Mouse (Mus musculus) kidney, embryonic 14.5 days (tissue): ENCODE measurements at regions not wholly inside any gene's neighbourhood (a gene's known extent, or its start where the extent isn't known, plus 50 kb on each side); places are given as distances from the start of the nearest gene placed in this dataset.

ENCODE experiments used
- ATAC-seq: fragments of 200-750 bp; cut with Nextera tagmentation; 2 replicates; pipeline ENCODE4 v1.8.0; 2017; ENCODE audit warnings: moderate number of reproducible peaks, mild to moderate bottlenecking, moderate TSS enrichment, moderate library complexity; ENCODE audit not compliant: low FRiP score, low TSS enrichment
- H3K27ac ChIP-seq: fragments of 300-500 bp; sonication (generic); 2 replicates; pipeline ENCODE4 v1.5.1; 2014; ENCODE audit warnings: low read depth, mild to moderate bottlenecking, low read length, moderate library complexity, mixed read lengths
- H3K27me3 ChIP-seq: fragments of 300-500 bp; sonication (generic); 2 replicates; pipeline ENCODE4 v1.6.1; 2014; ENCODE audit warnings: mild to moderate bottlenecking, low read length; ENCODE audit not compliant: control insufficient read depth, insufficient read depth
- H3K36me3 ChIP-seq: fragments of 300-500 bp; sonication (generic); 2 replicates; pipeline ENCODE4 v1.6.1; 2014; ENCODE audit warnings: low read length, mixed read lengths; ENCODE audit not compliant: control insufficient read depth, insufficient read depth
- H3K4me1 ChIP-seq: fragments of 300-500 bp; sonication (generic); 2 replicates; pipeline ENCODE4 v1.6.1; 2014; ENCODE audit warnings: low read length, mixed read lengths; ENCODE audit not compliant: control insufficient read depth, insufficient read depth
- H3K4me2 ChIP-seq: fragments of 300-500 bp; sonication (generic); replicated peaks from 2 replicates; pipeline ENCODE4 v1.6.1; 2014; ENCODE audit warnings: low read depth, mild to moderate bottlenecking, low read length
- H3K4me3 ChIP-seq: fragments of 300-500 bp; sonication (generic); 2 replicates; pipeline ENCODE4 v1.5.1; 2014; ENCODE audit warnings: mild to moderate bottlenecking, low read length
- H3K9ac ChIP-seq: fragments of 300-500 bp; sonication (generic); 2 replicates; pipeline ENCODE4 v1.6.1; 2014; ENCODE audit warnings: low read depth, mild to moderate bottlenecking, low read length, moderate library complexity
- H3K9me3 ChIP-seq: fragments of 300-500 bp; sonication (generic); 2 replicates; pipeline ENCODE4 v1.6.1; 2016; ENCODE audit warnings: low read length; ENCODE audit not compliant: control insufficient read depth
- WGBS: fragments of 180-500 bp; shearing (Covaris S2); extraction: QIAGEN DNeasy Blood & Tissue Kit; methylation state at CpG from one replicate; pipeline ENCODE4 v1.1.7; 2014; 5-methylcytosine and 5-hydroxymethylcytosine counted together

DNA sequence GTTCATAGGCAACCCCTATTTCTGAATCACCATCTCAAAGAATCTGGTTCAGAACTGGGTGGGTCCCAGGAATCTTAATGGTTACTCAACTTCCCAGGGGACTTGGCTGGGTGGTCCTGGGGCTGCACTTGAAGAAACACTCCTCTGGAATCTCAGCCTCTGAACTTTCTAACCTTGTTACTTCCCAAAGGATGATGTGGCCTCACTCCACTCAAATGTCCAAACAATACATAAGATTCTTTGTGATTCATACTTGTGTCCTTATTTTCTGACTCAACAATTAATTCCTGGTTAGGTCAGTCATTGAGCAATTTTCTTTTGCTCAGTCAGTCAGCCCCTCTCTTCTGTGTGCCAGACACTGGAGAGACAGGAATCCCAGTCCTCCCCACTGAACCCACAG lies 353.7 kb upstream of the Ubash3b start:
- H3K4me3 ChIP-seq, result no peak overlapping the region
- H3K4me2 ChIP-seq, result no peak overlapping the region
- H3K27me3 ChIP-seq, result no peaks in the 10 kb centered on the region
- no peaks in the 10 kb centered on the region for H3K9me3 ChIP-seq
- H3K36me3 ChIP-seq, result no peaks in the 10 kb centered on the region
- H3K9ac ChIP-seq, result no peak overlapping the region
- ATAC-seq, result no peak
- no peaks in the 10 kb centered on the region for H3K4me1 ChIP-seq
- H3K27ac ChIP-seq, result no peak overlapping the region

- WGBS, result 21% methylated on average over 1 of the region's 1 CpGs
- H3K9ac ChIP-seq, result no peak overlapping the region
- H3K4me2 ChIP-seq, result no peak overlapping the region
- no peaks in the 10 kb centered on the region for H3K27me3 ChIP-seq
- no peak overlapping the region for H3K4me3 ChIP-seq
- no peaks in the 10 kb centered on the region for H3K4me1 ChIP-seq
- H3K36me3 ChIP-seq, result no peaks in the 10 kb centered on the region
- no peak for ATAC-seq
- no peaks in the 10 kb centered on the region for H3K9me3 ChIP-seq
- H3K27ac ChIP-seq, result no peak overlapping the region
These were observed 352.2 kb upstream of the Ubash3b start for GRCm38 (mm10) chr9:41513701-41514100.

DNA sequence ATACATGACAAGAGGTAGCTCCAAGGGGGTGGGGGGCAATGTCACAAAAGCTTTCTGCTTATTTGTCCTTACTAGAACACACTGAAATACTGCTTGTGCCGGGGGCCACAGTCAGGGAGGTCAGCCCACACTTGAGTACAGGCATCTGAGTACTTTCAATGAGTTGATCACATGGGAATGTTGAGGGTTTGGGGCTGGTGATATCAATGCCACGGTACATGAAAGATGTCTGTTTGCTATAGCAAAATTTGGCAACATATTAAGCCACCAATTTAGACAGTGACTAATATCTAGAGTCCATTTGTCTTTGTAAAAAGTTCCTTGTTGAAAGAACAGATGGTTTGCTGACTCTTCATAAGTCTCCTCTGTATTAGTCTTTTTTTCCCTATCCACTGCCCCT lies 348.1 kb upstream of the Ubash3b start:
- Histone ChIP-seq H3K9ac (no peak overlapping the region), H3K27me3 (no peaks in the 10 kb centered on the region), H3K9me3 (no peaks in the 10 kb centered on the region), H3K4me1 (no peaks in the 10 kb centered on the region), H3K27ac (no peak overlapping the region), H3K4me3 (no peak overlapping the region), H3K36me3 (no peaks in the 10 kb centered on the region), H3K4me2 (no peak overlapping the region)
- 83% methylated on average over 2 of the region's 2 CpGs for WGBS
- no peak for ATAC-seq

DNA sequence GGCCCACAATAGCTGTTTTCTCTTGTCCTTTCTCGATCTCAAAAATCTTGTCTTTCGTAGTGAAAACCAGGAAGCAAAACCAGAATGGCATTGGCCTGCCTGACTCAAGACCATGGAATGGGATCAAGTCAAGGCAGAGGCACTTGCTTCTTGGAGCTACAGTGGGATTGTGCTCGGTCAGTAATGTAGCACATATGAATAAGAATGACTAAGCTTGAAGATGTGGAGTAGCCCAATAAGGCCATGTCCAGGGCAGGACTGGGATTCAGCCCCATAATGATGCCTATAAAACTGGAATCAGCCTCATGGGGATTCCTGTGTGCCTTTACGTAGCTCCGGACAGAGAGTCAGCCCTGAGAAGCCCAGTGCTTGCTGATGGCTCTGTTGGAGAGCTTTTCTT lies 347.2 kb upstream of the Ubash3b start:
- H3K27ac ChIP-seq, result no peak overlapping the region
- H3K9me3 ChIP-seq, result no peaks in the 10 kb centered on the region
- no peak overlapping the region for H3K4me2 ChIP-seq
- 96% methylated on average over 5 of the region's 5 CpGs for WGBS
- no peaks in the 10 kb centered on the region for H3K4me1 ChIP-seq
- no peaks in the 10 kb centered on the region for H3K36me3 ChIP-seq
- H3K27me3 ChIP-seq, result no peaks in the 10 kb centered on the region
- no peak overlapping the region for H3K9ac ChIP-seq
- ATAC-seq, result no peak
- no peak overlapping the region for H3K4me3 ChIP-seq

DNA sequence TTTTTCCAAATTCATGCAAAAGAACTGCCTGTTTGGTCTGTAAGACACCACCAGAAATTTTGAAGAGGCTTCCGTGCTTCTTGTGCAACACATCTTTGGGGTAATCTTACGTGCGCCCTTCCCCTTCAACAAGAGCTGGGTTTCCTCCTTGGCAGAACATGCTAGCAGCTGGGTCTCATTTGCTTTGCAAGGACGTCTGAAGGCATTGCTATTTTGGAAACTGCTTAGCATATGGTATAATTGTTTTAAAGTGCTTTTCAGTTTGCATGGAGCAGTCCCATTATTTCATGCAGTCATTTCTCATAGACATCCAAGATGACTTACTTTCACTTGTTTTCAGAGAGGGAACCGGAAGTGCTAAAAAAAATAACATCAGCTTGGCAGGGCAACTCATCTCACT lies 336.8 kb upstream of the Ubash3b start:
- WGBS, result 84% methylated on average over 5 of the region's 5 CpGs
- H3K9me3 ChIP-seq, result no peaks in the 10 kb centered on the region
- no peaks in the 10 kb centered on the region for H3K4me1 ChIP-seq

GRCm38 (mm10) chr9:41490112-41490511 lies 328.6 kb upstream of the Ubash3b start:
- no peak overlapping the region for H3K27ac ChIP-seq
- no peak overlapping the region for H3K9ac ChIP-seq
- H3K4me2 ChIP-seq, result no peak overlapping the region

More for the DNA sequence above, 336.8 kb upstream of the Ubash3b start:
- H3K4me3 ChIP-seq, result no peak overlapping the region
- H3K27ac ChIP-seq, result no peak overlapping the region
- no peak overlapping the region for H3K4me2 ChIP-seq
- ATAC-seq, result no peak
- no peak overlapping the region for H3K9ac ChIP-seq
- no peaks in the 10 kb centered on the region for H3K27me3 ChIP-seq
- no peaks in the 10 kb centered on the region for H3K36me3 ChIP-seq

DNA sequence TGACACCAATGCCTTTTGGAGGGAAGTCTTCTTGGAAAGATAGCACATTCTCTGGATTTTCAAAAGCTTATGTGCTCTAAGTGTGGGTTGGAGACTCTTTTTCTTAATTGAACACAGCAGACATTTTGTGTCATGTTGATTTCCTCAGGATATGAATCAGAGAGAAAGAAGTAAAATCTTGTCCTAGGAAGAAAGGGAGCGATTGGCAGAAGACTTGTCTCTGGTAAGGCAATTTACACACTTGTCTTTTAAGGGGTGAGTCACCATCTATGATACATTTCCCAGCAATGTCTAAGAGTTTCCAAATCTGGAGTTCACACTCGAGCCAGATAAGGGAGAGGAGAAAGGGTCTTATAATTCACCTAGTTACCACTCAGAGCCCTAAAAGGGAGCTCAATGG lies 326.5 kb upstream of the Ubash3b start:
- no peak overlapping the region for H3K27ac ChIP-seq
- no peak overlapping the region for H3K4me3 ChIP-seq
- H3K9ac ChIP-seq, result no peak overlapping the region
- WGBS, result 94% methylated on average over 2 of the region's 2 CpGs
- no peak overlapping the region for H3K4me2 ChIP-seq
- H3K27me3 ChIP-seq, result no peaks in the 10 kb centered on the region
- H3K9me3 ChIP-seq, result no peaks in the 10 kb centered on the region
- H3K4me1 ChIP-seq, result no peaks in the 10 kb centered on the region
- no peaks in the 10 kb centered on the region for H3K36me3 ChIP-seq
- ATAC-seq, result no peak

More at GRCm38 (mm10) chr9:41490112-41490511, 328.6 kb upstream of the Ubash3b start:
- WGBS, result 92% methylated on average over 3 of the region's 3 CpGs
- H3K9me3 ChIP-seq, result no peaks in the 10 kb centered on the region
- ATAC-seq, result no peak
- no peaks in the 10 kb centered on the region for H3K36me3 ChIP-seq
- no peaks in the 10 kb centered on the region for H3K27me3 ChIP-seq
- no peaks in the 10 kb centered on the region for H3K4me1 ChIP-seq
- H3K4me3 ChIP-seq, result no peak overlapping the region

- no peaks in the 10 kb centered on the region for H3K9me3 ChIP-seq
- H3K4me1 ChIP-seq, result no peaks in the 10 kb centered on the region
- no peaks in the 10 kb centered on the region for H3K36me3 ChIP-seq
- H3K9ac ChIP-seq, result no peak overlapping the region
- H3K27ac ChIP-seq, result no peak overlapping the region
- H3K4me2 ChIP-seq, result no peak overlapping the region
- no peaks in the 10 kb centered on the region for H3K27me3 ChIP-seq
- WGBS, result 94% methylated on average over 3 of the region's 3 CpGs
- no peak for ATAC-seq
- H3K4me3 ChIP-seq, result no peak overlapping the region
These were observed 321.7 kb upstream of the Ubash3b start for GRCm38 (mm10) chr9:41483218-41483617.

DNA sequence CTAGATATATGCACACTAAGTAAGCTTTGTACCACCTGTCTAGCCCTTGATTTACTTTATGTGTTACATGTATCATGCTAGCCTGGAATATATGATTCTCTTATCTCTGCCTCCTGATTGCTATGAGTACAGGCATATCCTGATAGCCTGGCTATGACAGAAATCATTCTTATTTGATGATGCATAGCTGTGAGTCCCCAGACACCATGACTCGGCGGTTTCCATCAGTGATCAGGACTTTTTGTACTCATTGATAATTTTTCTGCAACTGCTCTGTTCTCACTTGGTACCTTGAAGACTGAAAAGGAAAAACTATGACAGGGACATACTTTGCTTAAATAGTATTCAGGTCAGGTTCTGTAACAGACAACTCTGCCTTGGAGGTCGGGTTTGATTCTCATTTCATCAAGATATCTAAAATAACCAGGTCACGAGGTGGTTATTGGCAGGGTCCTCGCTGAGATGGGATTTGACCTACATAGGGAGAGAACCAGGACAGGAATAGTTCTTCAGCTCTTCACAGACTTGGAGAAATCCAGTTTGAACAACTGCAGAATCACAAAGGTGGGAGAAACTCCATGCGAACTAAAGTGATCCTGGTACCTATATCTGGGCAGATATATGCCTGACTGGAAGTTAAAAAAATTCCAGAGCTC lies 320.2 kb upstream of the Ubash3b start:
- no peaks in the 10 kb centered on the region for H3K27me3 ChIP-seq
- H3K36me3 ChIP-seq, result no peaks in the 10 kb centered on the region
- WGBS, result 93% methylated on average over 6 of the region's 6 CpGs
- H3K4me3 ChIP-seq, result no peak overlapping the region
- ATAC-seq, result no peak
- no peak overlapping the region for H3K9ac ChIP-seq
- no peak overlapping the region for H3K4me2 ChIP-seq
- H3K9me3 ChIP-seq, result no peaks in the 10 kb centered on the region
- H3K4me1 ChIP-seq, result no peaks in the 10 kb centered on the region
- no peak overlapping the region for H3K27ac ChIP-seq
